Mouse (Mus musculus): ENCODE measurements around the gene Il17rd. TPM values are rescaled to one million over a fixed set of nuclear protein-coding genes. Genes with fewer than 3 reads are reported as not detected.

The Il17rd gene
- polyA plus RNA-seq, 1 experiment from 2014 or later, result 6.8 TPM

DNA sequence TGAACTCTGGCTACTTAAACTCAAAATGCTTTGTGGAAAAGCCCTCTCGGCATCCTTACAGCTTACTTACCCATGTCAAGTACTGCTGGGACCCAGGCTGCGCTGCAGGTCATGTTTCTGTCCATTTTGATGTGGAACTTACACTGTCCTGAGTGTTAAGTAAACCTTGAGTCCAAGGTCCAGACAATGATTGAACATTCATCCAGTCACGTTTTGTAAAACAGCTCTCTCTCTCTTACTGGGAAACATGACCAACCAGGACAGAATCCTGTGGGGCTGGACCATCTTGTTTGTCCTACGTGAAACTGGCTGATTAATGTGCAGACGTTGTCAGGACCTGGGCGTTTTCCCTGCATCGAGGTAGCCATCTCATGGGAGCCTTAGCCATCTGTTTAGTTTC, 63.0 kb downstream of the Il17rd start:
- Histone ChIP-seq H3K9me3 (no peaks in the 10 kb centered on the region), H3K4me2 (no peak overlapping the region), H3K36me3 (peaks cover 52% of the 10 kb centered on the region), H3K27ac (no peak overlapping the region), H3K4me1 (peaks cover 16% of the 10 kb centered on the region), H3K27me3 (no peaks in the 10 kb centered on the region), H3K9ac (no peak overlapping the region), H3K4me3 (no peak overlapping the region)
- WGBS, result 73% methylated on average over 7 of the region's 7 CpGs
- ATAC-seq (ENCODE audit: insufficient number of reproducible peaks, insufficient read depth, low FRiP score, low TSS enrichment, low read depth), result no peak

DNA sequence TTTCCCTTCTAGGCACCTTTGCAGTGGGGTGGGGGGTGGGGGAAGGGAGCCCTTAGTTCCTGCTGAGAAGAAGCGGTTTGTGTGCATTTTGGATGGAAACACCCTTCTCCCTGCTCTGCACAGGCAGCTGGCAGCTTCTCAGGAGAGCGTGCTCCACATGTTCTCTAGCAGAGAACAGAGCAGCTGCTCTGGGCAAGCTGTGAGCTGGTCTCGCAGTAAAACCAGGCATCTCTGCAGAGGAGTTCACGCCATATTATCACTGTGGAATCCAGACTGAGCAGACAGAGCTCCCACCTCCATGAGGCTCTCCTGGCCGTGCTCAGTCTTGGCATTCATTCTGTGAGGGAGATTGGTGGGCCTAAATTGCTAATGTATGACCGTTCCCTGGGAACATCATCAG, 64.0 kb downstream of the Il17rd start:
- Histone ChIP-seq H3K36me3 (peaks cover 53% of the 10 kb centered on the region), H3K9me3 (no peaks in the 10 kb centered on the region), H3K4me1 (peaks cover 16% of the 10 kb centered on the region), H3K4me3 (no peak overlapping the region), H3K4me2 (no peak overlapping the region), H3K9ac (no peak overlapping the region), H3K27ac (no peak overlapping the region; the same call in 1 of the 2 replicates), H3K27me3 (no peaks in the 10 kb centered on the region)
- ATAC-seq (ENCODE audit: insufficient number of reproducible peaks, insufficient read depth, low FRiP score, low TSS enrichment, low read depth), result no peak
- 60% methylated on average over 6 of the region's 6 CpGs for WGBS

DNA sequence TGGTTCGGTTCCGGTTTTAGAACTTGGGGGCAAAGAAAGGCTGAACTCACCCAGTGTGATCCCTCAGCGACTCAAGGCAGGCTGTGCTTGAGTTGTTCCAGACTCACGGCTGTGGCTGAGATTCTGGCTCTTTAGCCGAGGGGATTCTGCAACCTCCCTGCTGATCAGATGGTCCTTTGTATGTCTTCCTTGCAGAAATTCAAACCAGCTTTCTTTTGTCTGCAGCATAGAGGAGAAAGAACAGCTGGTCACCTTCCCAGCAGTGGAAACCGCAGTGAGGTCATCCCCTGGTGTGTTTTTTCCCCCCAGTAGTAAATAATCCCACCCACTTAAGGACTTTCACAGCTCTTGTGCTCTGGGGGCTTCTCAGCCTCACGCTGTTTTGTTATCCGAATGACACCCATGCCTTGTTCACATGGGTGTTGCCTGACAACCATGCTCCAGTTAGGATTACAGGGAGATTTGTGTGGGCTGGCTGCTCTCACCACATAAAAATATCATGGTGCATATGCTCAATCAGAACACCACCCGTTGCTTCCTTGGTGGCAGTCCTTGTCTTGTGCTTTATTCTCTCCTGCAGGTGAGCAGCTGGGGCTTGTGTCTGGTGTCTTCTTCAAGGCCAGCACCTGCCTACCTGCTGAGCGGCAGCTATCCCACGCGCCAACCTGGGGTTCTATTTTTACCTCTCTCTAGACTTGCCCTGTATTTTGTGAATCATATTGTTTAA, 67.2 kb downstream of the Il17rd start:
- H3K27ac ChIP-seq, result peak overlapping the region; percentile 51; the same call in 1 of the 2 replicates
- no peaks in the 10 kb centered on the region for H3K27me3 ChIP-seq
- 56% methylated on average over 12 of the region's 12 CpGs for WGBS
- H3K9ac ChIP-seq, result no peak overlapping the region
- ATAC-seq (ENCODE audit: insufficient number of reproducible peaks, insufficient read depth, low FRiP score, low TSS enrichment, low read depth), result no peak
- H3K4me2 ChIP-seq, result no peak overlapping the region
- H3K9me3 ChIP-seq, result no peaks in the 10 kb centered on the region
- H3K4me3 ChIP-seq, result no peak overlapping the region
- peaks cover 16% of the 10 kb centered on the region for H3K4me1 ChIP-seq
- H3K36me3 ChIP-seq, result peaks cover 26% of the 10 kb centered on the region

DNA sequence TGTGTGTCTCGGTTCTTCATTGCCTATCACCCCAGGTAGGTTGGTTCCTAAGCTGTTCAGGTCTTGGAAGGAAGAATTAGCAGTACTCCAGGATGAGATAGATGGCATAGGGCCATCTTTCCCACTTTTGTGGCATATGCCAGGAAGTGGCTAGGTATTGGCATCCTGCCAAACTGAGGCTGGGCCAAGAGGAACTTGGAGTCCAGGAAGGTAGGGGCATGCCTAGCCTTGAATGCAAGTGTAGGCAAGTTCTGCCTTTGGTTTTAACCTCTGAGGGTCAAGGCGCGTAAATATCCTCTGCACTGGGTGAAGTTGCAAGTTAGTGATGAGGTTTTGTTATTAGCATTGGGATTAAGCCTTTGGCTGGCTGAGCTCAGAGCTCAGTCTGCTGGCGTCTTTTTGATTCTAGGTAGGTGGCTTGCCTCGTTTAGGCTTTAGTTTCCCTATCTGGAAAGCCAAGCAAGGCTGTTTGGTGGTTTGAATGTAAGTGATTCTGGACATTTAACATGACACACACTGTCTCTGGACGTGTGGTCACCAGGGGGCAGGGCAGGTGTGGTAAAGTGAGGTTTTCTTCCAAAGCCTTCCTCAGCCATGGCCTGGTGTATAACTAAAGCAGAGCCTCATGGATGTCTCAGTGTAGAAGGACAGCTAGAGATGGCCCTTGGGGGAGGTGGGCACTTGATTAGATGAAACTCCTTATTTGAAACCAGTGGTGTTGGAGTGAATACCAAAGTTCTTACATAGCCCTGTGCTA, 70.2 kb downstream of the Il17rd start:
- Histone ChIP-seq H3K4me3 (no peak overlapping the region), H3K36me3 (peaks cover 7% of the 10 kb centered on the region; the same call in 1 of the 2 replicates), H3K9ac (no peak overlapping the region), H3K4me2 (no peak overlapping the region), H3K27me3 (peaks cover 8% of the 10 kb centered on the region; the same call in 1 of the 2 replicates), H3K27ac (no peak overlapping the region; the same call in 1 of the 2 replicates), H3K9me3 (no peaks in the 10 kb centered on the region), H3K4me1 (peaks cover 8% of the 10 kb centered on the region)
- no peak for ATAC-seq (ENCODE audit: insufficient number of reproducible peaks, insufficient read depth, low FRiP score, low TSS enrichment, low read depth)
- WGBS, result 67% methylated on average over 6 of the region's 6 CpGs

DNA sequence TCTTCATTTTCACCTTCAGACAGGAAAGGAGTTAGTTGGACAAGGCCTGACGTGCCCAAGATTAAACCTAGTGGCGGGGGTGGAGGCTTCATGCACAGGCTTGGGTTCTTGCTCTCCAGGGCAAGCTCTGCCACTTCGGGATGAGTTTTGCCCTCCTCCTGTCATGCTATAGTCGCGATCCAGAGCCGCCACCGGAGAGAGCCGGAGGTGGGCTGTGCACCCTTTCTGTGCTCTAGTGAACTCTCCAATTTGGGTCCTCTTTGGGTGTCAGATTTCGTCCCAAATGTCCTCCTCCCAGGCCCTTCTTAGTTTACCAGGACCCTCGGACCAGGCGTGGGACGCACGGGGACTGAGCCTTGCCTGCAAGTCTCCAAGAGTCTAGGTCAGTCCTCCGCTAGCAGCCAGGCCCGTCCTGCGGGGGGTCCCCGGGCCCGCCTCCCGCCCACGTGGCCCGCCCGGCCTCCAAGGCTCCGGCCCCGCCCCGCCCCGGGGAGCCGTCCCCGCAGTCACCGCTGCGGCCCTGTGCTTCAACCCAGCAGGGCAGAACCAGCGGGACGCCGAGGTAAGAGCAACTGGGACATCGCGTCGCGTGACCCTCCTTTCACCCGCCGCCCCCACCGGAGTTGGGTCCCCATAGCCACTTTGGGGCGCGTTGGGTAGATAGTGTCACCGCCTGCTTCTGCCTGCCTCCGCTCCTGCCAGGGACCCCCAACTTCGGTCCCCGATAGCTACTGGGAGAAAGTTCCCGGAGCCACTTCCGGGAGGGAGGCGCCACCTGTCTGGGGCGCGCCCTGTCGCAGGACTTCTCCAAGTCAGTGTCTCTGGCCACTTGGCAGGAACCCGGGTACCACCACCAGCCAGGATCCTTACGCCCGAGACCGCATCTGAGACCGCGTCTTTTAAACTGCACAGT, 75.9 kb downstream of the Il17rd start, which contains the start of gene Arhgef3:
Gene Arhgef3 (plus strand): TSS at position 538 of the 913 bp plus-strand sequence.
- Histone ChIP-seq H3K36me3 (no peaks in the 10 kb centered on the region), H3K9me3 (no peaks in the 10 kb centered on the region), H3K4me3 (peak within 1 kb of the TSS; percentile 65), H3K9ac (peak within 1 kb of the TSS; percentile 76), H3K27me3 (peaks cover 27% of the 10 kb centered on the region), H3K4me2 (peak within 1 kb of the TSS; percentile 98), H3K27ac (no peak within 1 kb of the TSS), H3K4me1 (peaks cover 14% of the 10 kb centered on the region; the same call in 1 of the 2 replicates)
- peak; percentile 64; the same call in 1 of the 2 replicates for ATAC-seq (ENCODE audit: insufficient number of reproducible peaks, insufficient read depth, low FRiP score, low TSS enrichment, low read depth)
- under 1% methylated on average over 58 of the region's 58 CpGs for WGBS

DNA sequence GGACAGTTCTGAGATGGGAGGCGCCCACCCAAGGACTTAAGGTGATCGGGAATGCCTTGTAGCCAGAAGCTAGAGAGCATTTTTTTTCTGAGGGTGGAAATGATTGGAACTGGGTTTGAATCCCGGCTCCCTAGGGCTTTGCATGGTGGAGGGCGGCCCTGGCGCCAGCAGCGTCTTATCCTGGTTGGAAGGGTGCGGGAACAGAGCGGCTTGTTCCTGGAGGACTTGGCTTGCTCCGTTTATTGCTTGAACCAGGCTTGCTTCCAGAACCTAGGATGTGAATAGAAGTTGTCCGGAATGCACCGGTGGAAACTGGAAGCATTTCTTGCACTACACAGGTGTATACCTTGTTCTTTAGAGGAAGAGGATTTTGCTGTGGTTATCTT, 76.5 kb downstream of the Il17rd start:
- Histone ChIP-seq H3K36me3 (no peaks in the 10 kb centered on the region), H3K4me1 (peaks cover 14% of the 10 kb centered on the region; the same call in 1 of the 2 replicates), H3K27ac (no peak overlapping the region), H3K4me2 (peak overlapping the region; percentile 98), H3K27me3 (peaks cover 27% of the 10 kb centered on the region), H3K4me3 (peak overlapping the region; percentile 65), H3K9me3 (no peaks in the 10 kb centered on the region), H3K9ac (0 out of 2 replicates have a peak overlapping the region, but pooled peaks have one; percentile 76)
- no peak for ATAC-seq (ENCODE audit: insufficient number of reproducible peaks, insufficient read depth, low FRiP score, low TSS enrichment, low read depth)
- WGBS, result 15% methylated on average over 11 of the region's 11 CpGs

DNA sequence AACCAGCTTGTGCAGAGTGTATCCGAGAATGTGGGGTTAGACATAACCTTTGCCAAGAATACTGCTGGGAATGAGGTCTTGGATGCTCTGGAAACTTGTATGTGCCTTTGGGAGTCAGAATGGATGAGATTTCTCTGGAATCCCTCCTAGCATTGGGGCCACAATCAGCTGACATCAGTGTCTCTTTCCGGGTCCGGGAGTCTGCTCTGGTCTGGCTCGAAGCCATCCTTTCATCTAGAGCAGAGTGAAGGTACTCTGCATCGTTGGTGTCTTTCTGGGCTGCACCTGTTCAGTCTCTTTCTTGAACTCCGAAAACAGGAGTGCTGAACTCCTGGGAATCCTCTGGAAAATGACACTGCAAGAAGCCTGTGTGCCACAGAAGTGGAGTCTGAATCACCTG, 77.2 kb downstream of the Il17rd start:
- Histone ChIP-seq H3K9ac (no peak overlapping the region), H3K4me3 (no peak overlapping the region), H3K27me3 (peaks cover 27% of the 10 kb centered on the region), H3K27ac (no peak overlapping the region), H3K4me2 (no peak overlapping the region), H3K36me3 (no peaks in the 10 kb centered on the region), H3K4me1 (peaks cover 14% of the 10 kb centered on the region; the same call in 1 of the 2 replicates), H3K9me3 (no peaks in the 10 kb centered on the region)
- WGBS, result 65% methylated on average over 6 of the region's 6 CpGs
- ATAC-seq (ENCODE audit: insufficient number of reproducible peaks, insufficient read depth, low FRiP score, low TSS enrichment, low read depth), result no peak

DNA sequence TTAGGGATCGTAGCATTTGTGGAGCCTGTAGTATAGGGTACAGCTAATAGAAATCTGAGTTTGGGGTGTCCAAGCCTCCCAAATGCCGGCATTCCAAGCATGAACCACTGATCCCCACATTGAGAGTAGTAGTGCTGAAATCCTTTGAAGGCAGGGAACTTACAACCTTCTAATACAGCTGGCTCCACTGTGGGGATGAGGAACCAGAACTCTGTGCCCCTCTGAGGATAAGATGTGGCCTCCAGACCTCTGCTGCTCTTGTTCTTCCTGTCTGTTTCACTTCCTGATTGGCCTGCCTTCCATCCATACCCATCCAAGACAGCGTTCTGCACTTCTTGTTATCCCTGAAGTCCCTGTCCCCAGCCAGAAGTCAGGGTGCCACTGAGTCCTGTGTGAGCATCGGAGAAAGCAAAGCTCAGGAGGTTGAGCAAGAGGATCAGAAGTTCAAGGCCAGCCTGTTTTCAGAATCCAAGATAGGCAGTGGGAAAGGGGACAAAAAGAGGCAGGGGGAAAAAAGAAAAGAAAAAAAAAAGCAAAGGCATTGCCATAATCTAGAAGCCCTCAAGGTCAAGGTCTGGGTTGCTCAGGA, 77.9 kb downstream of the Il17rd start:
- 73% methylated on average over 4 of the region's 4 CpGs for WGBS
- Histone ChIP-seq H3K4me3 (no peak overlapping the region), H3K9ac (no peak overlapping the region), H3K27ac (no peak overlapping the region), H3K9me3 (no peaks in the 10 kb centered on the region), H3K4me1 (peaks cover 14% of the 10 kb centered on the region; the same call in 1 of the 2 replicates), H3K4me2 (no peak overlapping the region), H3K27me3 (peaks cover 27% of the 10 kb centered on the region), H3K36me3 (no peaks in the 10 kb centered on the region)
- ATAC-seq (ENCODE audit: insufficient number of reproducible peaks, insufficient read depth, low FRiP score, low TSS enrichment, low read depth), result no peak

DNA sequence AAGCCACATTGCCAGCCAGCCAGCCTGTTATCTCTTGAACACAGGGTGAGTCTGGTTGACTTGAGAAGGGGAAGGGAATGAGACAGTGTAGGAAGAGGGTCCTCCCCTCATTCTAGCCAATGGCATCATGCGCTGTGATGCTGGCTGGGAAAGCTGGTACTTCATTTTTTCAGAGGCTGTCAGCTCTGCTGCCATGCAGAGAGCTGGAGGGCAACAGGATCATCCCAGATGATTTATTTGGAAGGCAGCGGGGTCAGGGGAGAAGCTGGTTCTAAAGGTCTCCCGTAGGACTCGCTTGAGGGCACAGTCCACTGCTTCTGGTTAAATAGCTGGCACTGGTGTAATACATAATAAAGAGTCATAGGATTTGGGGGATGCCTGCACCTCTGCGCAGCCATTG, 79.8 kb downstream of the Il17rd start:
- 79% methylated on average over 5 of the region's 5 CpGs for WGBS
- ATAC-seq (ENCODE audit: insufficient number of reproducible peaks, insufficient read depth, low FRiP score, low TSS enrichment, low read depth), result no peak
- H3K4me1 ChIP-seq, result peaks cover 27% of the 10 kb centered on the region
- H3K27me3 ChIP-seq, result peaks cover 22% of the 10 kb centered on the region
- no peak overlapping the region for H3K9ac ChIP-seq
- H3K9me3 ChIP-seq, result no peaks in the 10 kb centered on the region
- H3K36me3 ChIP-seq, result no peaks in the 10 kb centered on the region
- H3K27ac ChIP-seq, result no peak overlapping the region
- H3K4me2 ChIP-seq, result no peak overlapping the region
- no peak overlapping the region for H3K4me3 ChIP-seq

DNA sequence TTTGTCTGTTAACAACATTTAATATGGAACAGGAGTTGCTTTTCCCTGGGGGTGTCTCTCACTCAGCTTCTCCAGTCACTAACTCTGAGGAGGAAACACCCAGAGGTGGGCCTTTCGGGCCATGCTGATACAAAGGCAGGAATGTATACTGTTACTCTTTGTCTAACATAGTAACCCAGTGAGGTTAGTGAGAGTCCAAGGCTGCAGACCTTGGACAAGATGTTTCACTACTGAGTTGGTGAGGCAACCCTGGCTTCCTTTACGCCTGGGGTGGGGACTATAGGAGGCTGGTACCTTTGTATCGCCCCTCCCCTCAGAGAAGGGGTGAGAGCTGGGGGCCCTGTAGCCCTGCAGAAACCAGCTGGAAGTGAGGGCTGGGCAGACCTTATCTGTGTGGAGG, 83.9 kb downstream of the Il17rd start:
- WGBS, result 61% methylated on average over 3 of the region's 3 CpGs
- no peak for ATAC-seq (ENCODE audit: insufficient number of reproducible peaks, insufficient read depth, low FRiP score, low TSS enrichment, low read depth)
- H3K9me3 ChIP-seq, result no peaks in the 10 kb centered on the region

DNA sequence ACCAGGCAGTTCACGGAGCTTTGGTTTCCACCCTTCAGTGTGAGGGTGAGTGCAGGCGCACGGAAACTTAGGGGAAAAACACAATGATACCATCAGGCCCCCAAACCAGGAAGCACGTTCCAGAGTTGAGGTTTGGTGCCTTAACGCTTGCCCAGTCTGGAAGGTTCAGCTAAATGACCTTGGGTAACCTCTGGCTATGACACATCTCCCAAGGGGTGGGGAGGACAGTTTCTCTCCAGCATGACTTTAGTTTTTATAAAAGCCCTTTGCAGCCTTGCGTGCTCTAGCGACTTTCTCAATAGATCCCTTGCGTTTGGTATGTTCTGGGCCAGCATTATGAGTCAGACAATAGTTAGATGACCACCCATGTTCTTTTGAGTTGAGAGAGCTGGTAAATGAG, 84.8 kb downstream of the Il17rd start:
- WGBS, result 49% methylated on average over 8 of the region's 8 CpGs
- no peak for ATAC-seq (ENCODE audit: insufficient number of reproducible peaks, insufficient read depth, low FRiP score, low TSS enrichment, low read depth)
- H3K9me3 ChIP-seq, result no peaks in the 10 kb centered on the region
- H3K9ac ChIP-seq, result no peak overlapping the region
- H3K36me3 ChIP-seq, result no peaks in the 10 kb centered on the region
- H3K4me2 ChIP-seq, result no peak overlapping the region
- H3K27ac ChIP-seq, result peak overlapping the region; percentile 12; the same call in 1 of the 2 replicates
- no peaks in the 10 kb centered on the region for H3K27me3 ChIP-seq
- peaks cover 15% of the 10 kb centered on the region for H3K4me1 ChIP-seq
- no peak overlapping the region for H3K4me3 ChIP-seq

More for the DNA sequence above, 83.9 kb downstream of the Il17rd start:
- Histone ChIP-seq H3K4me3 (no peak overlapping the region), H3K9ac (no peak overlapping the region), H3K4me1 (peaks cover 15% of the 10 kb centered on the region), H3K27me3 (no peaks in the 10 kb centered on the region), H3K27ac (peak overlapping the region; percentile 56; the same call in 1 of the 2 replicates), H3K36me3 (no peaks in the 10 kb centered on the region), H3K4me2 (no peak overlapping the region)
